Mouse (Mus musculus) NIH3T3 (cell line): ENCODE data around the gene Unc13a.
"Not testable (repeated sequence)": the region's sequence is repeated elsewhere in the genome, so short reads cannot be mapped to it uniquely, and the experiment has no call there.

Experiments
- DNase-seq: peaks from one replicate; pipeline ENCODE4 v3.0.0-alpha.2; 2012; ENCODE audit warnings: low read depth

The Unc13a gene

GRCm38 (mm10) chr8:71671549-71671965, at the start of gene Unc13a:
TSS of gene Unc13a (minus strand) at chr8:71671757.
- peak; percentile 96 for DNase-seq

DNA sequence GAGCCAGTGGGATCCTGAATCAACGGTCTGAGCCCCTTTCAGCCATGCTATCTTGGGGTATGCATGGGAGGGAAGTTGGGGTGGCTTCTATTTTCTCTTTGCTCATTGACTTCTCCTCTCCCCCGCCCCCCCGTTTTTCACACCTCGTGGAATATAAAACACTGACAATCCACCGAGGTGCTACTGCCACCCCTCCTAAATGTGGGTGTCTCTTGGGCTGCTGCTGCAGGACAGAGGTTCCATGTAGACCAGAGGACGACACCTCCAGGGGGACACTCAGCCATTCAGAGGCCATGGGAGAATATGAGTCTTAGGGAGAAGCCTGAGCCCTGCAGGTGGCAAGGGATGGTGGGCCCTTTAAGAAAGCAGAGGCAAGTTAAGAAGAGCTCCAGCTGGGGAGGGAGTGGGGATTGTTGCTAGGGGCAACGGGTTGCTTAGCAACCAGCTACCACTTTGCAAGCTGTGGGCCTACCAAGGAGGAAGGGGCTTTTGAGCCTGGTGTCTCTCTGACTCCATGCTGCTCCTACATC, 48.4 kb upstream of the Unc13a start:
- DNase-seq, result no peak

DNA sequence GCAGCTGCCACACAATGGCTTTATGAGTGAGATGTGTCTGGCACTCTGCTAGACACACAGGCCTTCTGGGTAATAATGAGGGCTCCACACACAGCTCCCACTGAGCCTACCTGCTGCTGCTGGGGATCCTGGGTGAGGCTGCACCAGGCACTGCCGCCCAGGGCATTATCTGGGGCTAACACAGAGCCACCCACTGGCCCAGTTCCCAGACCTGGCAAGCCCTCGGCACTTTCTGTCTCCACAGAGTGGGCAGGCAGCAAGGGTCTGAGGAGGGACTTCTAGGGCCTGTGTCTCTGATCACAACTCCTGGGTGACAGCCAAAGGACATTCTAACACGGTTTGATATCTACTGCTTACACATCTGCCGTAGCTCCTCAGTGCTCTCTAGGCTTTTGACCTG, 47.7 kb upstream of the Unc13a start:
- no peak for DNase-seq

DNA sequence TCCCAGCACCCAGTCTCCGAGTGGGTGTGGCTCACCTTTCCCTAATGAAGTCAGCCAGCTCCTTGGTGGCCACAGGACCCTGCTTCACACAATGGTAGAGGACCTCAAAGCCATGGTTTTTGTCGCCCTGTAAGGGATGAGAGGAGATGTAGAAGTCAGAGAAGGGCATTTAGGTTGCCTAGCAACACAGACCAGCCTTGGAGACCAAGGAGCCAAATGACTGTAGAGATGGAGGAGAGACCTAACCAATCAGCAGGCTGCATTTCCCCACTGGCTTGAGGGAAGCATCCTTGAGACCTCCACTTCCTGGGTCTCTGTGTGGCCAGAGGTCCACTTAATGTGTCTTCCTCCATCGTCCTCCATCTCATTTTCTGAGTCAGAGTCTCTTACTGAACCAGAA, 46.7 kb upstream of the Unc13a start:
- DNase-seq, result no peak

DNA sequence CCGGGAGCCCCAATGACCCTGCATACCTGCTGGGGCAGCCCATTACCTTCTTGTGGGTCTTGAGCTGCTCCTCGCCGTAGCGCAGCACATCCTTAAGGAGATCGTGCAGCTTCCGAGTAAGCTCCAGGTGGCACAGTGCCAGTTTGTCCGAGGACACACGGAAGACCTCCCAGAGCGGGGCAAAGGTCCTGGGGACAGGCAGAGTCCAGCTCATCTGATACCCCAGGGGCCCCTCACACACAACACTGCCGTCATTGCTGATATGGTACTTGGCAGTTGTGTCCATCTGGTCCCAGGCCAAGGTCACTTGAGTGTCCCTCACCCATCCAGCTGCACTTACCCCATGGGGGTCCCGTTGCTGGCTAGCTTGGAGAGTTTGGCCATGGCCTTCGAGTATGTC, 45.5 kb upstream of the Unc13a start:
- no peak for DNase-seq

- DNase-seq, result no peak
Measured at GRCm38 (mm10) chr8:71716561-71717053, 45.0 kb upstream of the Unc13a start.

- DNase-seq, result no peak
Measured at GRCm38 (mm10) chr8:71715531-71715930, 44.0 kb upstream of the Unc13a start.

DNA sequence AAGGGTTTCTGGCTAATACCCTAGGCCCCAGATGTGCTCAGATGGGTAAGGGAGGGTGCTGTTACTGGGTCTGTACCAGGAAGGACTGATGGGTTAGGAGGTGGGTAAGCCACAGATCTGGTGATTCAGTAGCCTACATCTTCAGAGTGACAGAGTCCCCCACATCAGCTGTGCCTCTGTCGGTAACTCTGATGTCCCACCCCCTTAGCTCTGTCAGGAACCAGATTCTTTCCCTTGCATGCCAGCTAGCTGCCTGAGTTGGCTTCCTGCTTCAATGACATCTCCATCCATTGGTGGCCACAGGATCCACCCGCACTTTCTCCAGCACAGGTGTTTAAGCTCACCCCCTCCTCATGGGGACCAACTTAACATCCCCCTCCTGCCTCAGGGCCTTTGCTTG, 40.0 kb upstream of the Unc13a start:
- DNase-seq, result no peak

- peak; percentile 78 for DNase-seq
Measured at GRCm38 (mm10) chr8:71709800-71710446, 38.4 kb upstream of the Unc13a start.

GRCm38 (mm10) chr8:71709134-71709799, 37.7 kb upstream of the Unc13a start:
- DNase-seq, result no peak

DNA sequence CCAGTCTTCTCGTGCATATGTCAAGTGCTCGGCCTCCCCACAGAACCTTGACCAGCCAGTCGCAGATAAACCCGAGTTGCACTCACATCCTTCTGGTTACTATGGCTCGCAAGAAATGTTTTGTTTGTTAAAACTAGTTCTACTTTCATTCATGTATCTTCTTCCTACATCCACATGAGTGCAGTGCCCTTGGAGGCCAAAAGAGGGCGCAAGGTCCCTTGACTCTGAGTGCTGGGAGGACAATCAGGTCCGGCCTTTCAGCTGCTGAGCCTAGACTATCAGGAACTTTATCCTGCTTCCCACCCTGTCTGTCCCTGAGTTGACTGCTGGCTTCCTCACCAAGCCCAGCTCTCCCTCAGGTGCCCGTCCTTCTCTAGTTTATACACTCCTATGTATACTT, 36.3 kb upstream of the Unc13a start:
- peak; percentile 75 for DNase-seq

GRCm38 (mm10) chr8:71703400-71703799, 31.8 kb upstream of the Unc13a start:
- not testable (repeated sequence) for DNase-seq

DNA sequence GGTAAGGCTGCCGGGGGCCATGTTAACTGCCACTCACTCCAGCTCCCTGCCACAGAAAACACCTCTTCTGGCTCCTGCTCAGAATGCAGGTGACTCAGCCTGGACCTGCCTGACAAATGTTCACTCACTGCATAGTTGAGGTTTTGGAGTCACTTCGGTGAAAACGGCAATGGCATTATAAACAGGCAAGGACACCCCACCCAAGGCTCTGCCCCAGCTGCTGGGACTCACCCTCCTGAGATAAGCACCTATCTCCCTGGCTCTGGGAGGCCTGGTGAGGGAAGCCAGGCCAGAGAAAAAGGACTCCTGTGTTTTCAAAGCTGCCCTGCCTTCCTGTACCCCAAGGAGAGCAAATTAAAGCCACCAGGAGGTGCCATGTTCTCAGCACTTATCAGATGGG, 31.4 kb upstream of the Unc13a start:
- no peak for DNase-seq

DNA sequence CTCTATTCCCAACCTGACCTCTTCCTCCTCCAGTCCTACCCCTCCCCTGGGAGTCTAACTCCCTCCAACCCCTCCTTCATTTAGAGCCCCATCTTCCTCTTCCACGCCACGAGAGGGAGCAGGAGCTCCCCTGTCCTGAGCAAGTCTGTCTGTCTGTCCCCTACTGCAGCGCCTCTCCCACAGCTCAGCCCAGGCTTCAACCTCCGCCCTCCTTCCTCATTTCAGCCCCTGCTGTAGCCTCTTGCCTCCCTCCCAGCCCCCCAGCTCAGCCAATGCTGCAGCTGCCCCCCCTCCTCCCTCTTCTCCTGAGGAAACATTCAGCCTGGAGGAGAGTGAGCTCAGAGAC, 30.5 kb upstream of the Unc13a start:
- DNase-seq, result peak; percentile 37

DNA sequence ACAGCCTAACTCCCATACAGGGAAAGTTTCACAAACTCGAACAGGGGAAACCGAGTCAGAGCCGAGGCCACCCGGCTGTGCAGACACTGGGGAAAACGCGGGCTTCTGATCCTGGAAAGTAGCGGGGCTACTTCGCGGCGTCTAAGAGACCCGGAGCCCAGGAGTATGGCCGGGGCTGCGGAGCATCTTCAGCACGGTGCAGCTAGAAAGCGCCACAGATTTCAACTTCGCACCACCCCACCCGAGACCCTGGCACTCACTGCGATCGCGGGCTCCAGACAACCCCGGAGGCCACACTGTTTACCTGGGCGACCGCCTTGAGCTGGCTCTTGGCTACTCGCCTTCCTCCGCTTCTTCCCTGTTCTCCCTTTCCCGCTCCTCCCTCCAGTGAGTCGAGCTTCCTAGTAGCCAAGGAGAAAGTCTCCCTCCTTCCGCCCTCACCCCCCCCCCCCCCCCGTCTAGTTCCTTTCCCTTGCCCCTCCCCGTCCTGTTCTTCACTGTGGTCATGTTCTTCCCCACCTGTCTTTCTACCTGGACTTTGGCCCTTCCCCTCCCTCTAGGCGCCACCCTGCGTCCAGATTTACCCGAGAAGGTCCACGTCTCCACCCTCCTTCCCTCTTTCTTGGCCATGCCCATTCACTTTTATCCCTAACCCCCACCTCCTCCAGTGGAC, 30.0 kb upstream of the Unc13a start, which contains the start of gene B3gnt3:
TSS of gene B3gnt3 (minus strand) at position 376 of the 673 bp plus-strand sequence.
- no peak for DNase-seq

DNA sequence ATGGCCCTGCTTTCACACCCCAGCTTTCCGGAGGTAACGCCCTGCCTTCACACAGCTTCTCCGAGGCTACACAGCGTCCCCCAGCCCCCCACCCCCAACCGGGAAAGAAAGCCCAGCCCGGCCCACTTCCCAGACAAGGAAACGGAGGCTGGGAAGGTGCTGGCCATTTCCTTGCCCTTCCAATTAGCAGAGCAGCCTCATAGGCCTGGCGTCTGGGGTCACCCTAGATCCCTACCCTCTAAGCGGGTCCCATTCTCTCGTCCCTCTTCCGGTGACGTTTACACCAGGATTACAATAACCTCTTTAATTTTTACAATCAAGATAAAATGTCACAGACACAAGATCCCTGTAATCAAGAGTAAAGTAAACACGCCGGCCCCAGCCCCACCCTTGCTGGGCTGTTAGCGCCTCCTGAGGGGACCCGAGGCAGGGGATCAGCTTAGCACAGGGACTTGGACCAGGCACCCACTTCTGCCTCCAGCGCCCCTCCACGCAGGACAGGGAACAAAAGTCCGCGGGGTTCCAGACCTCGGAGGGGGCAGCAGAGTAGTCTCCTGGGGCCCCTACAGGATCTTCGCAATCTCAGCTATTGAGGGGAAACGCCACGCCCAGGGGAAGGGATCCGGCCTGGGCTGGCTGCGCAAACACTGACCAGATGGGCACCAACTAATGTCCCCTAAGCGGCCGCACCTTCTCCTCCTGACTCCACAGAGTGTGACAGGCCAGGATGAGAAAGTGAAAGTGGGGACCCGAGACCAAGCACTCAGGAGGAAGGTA, 29.1 kb upstream of the Unc13a start:
- DNase-seq, result no peak

- DNase-seq, result not testable (repeated sequence)
Measured at GRCm38 (mm10) chr8:71695456-71695855, 23.9 kb upstream of the Unc13a start.

DNA sequence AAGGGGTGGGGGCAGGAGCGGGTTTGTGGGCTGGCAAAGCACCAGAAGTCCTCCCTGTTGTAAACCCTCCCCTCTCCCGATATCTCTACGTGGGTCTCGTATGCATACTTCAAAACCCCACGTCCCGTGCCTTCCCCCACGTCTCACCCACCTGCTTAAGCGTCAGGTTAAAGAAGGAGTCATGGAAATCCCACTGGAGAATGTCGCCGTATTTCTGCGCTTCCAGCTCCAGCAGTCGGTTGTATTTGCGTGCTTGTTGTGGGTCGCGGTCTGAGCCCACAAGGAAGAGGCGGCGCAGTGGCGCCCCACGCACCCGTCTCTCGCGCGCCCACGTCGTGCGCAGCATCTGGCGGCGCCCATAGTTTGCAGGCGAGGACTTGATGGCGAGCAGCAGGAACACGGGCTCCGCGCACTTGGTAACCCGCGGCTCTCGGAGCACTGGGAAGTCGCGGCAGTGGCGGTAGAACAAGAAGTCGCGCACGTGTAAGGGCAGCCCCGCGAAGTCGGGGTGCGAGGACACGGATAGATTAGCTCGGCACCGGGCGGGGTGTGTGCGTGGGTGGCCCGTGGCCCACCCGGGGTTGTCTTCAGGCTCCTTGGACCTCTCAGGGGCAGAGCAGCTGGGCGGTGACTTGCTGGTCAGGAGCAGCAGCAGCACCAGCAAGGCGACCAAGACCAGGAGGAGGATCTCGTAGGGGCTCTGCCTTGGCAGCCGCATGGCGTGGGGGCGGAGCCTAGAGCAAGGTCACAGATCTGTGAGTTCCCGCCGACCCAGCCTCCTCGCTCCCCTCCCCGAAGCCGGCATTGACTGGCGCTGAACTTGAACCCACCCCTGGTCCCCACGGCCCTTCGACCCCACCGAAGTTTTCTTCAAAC, 21.8 kb upstream of the Unc13a start:
- DNase-seq, result no peak

DNA sequence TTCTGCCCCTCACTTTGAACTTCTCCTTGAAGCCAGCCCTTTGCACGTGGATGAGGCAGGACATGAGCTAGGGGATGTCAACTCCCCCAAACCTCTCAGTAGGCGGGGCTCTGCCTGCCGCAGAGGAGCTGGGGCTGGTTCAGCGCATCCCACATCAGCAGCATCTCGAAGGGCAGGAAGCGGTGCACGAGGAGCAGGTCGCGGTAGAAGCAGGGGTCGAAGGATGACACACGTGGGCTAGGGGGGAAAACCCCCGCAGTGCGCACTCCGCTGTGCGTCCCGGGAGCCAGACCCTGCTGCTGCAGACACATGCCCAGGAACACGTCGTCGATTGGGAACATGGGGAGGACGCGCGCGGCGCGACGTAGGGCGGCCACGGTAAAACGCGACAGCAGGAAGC, 21.0 kb upstream of the Unc13a start:
- no peak for DNase-seq

GRCm38 (mm10) chr8:71689028-71689427, 17.5 kb upstream of the Unc13a start, which contains the start of gene Insl3:
TSS of gene Insl3 (plus strand) at chr8:71689214.
- DNase-seq, result no peak

GRCm38 (mm10) chr8:71687616-71688015, 16.1 kb upstream of the Unc13a start:
- DNase-seq, result no peak
